Mouse (Mus musculus): Measurements from ENCODE around the gene Srcin1. TPM values are rescaled to one million over a fixed set of nuclear protein-coding genes. Genes with fewer than 3 reads are reported as not detected.

The Srcin1 gene
- polyA plus RNA-seq, 1 experiment from 2014 or later = 0.08 TPM

- Histone ChIP-seq H3K27me3 (ENCODE audit: control insufficient read depth, insufficient read depth, low read length) (no peaks in the 10 kb centered on the region), H3K4me2 (ENCODE audit: low read depth, low read length) (no peak overlapping the region), H3K4me1 (ENCODE audit: control insufficient read depth, insufficient read depth, low read length) (no peaks in the 10 kb centered on the region; the same call in 1 of the 2 replicates), H3K4me3 (ENCODE audit: low read length) (no peak overlapping the region), H3K9me3 (replicated peaks; ENCODE audit: control insufficient read depth, low read length) (no peaks in the 10 kb centered on the region), H3K9ac (ENCODE audit: low read length) (no peak overlapping the region), H3K27ac (ENCODE audit: low read length) (no peak overlapping the region), H3K36me3 (ENCODE audit: control insufficient read depth, insufficient read depth) (no peaks in the 10 kb centered on the region)
- WGBS = 17% methylated on average over 10 of the region's 10 CpGs
- ATAC-seq (replicated peaks; ENCODE audit: extremely low read depth, insufficient read depth, low FRiP score) = no peak
Observed at GRCm38 (mm10) chr11:97589216-97589615, 13.2 kb upstream of the Srcin1 start.

GRCm38 (mm10) chr11:97585932-97586331, 9.9 kb upstream of the Srcin1 start:
- no peaks in the 10 kb centered on the region; the same call in 1 of the 2 replicates for H3K4me1 ChIP-seq (ENCODE audit: control insufficient read depth, insufficient read depth, low read length)
- peak; percentile 89 for ATAC-seq (replicated peaks; ENCODE audit: extremely low read depth, insufficient read depth, low FRiP score)
- H3K4me3 ChIP-seq (ENCODE audit: low read length) = no peak overlapping the region
- no peaks in the 10 kb centered on the region for H3K36me3 ChIP-seq (ENCODE audit: control insufficient read depth, insufficient read depth)
- H3K9ac ChIP-seq (ENCODE audit: low read length) = no peak overlapping the region
- 0 out of 2 replicates have a peak overlapping the region, but pooled peaks have one; percentile 2 for H3K4me2 ChIP-seq (ENCODE audit: low read depth, low read length)
- H3K9me3 ChIP-seq (replicated peaks; ENCODE audit: control insufficient read depth, low read length) = no peaks in the 10 kb centered on the region
- peak overlapping the region; percentile 6; the same call in 1 of the 2 replicates for H3K27ac ChIP-seq (ENCODE audit: low read length)
- H3K27me3 ChIP-seq (ENCODE audit: control insufficient read depth, insufficient read depth, low read length) = no peaks in the 10 kb centered on the region
- WGBS = 26% methylated on average over 10 of the region's 10 CpGs

- Histone ChIP-seq H3K4me3 (ENCODE audit: low read length) (no peak overlapping the region), H3K27ac (ENCODE audit: low read length) (no peak overlapping the region), H3K4me1 (ENCODE audit: control insufficient read depth, insufficient read depth, low read length) (no peaks in the 10 kb centered on the region; the same call in 1 of the 2 replicates), H3K36me3 (ENCODE audit: control insufficient read depth, insufficient read depth) (no peaks in the 10 kb centered on the region), H3K4me2 (ENCODE audit: low read depth, low read length) (no peak overlapping the region), H3K27me3 (ENCODE audit: control insufficient read depth, insufficient read depth, low read length) (no peaks in the 10 kb centered on the region), H3K9me3 (replicated peaks; ENCODE audit: control insufficient read depth, low read length) (no peaks in the 10 kb centered on the region), H3K9ac (ENCODE audit: low read length) (no peak overlapping the region)
- ATAC-seq (replicated peaks; ENCODE audit: extremely low read depth, insufficient read depth, low FRiP score) = no peak
- WGBS = 69% methylated on average over 7 of the region's 7 CpGs
Observed at GRCm38 (mm10) chr11:97584476-97584875, 8.5 kb upstream of the Srcin1 start.

GRCm38 (mm10) chr11:97579088-97579857, 3.3 kb upstream of the Srcin1 start:
- H3K9ac ChIP-seq (ENCODE audit: low read length) = no peak overlapping the region
- H3K27ac ChIP-seq (ENCODE audit: low read length) = no peak overlapping the region
- no peaks in the 10 kb centered on the region for H3K36me3 ChIP-seq (ENCODE audit: control insufficient read depth, insufficient read depth)
- peaks cover 40% of the 10 kb centered on the region for H3K27me3 ChIP-seq (ENCODE audit: control insufficient read depth, insufficient read depth, low read length)
- WGBS = 23% methylated on average over 10 of the region's 10 CpGs
- H3K4me1 ChIP-seq (ENCODE audit: control insufficient read depth, insufficient read depth, low read length) = peaks cover 8% of the 10 kb centered on the region
- H3K9me3 ChIP-seq (replicated peaks; ENCODE audit: control insufficient read depth, low read length) = no peaks in the 10 kb centered on the region
- H3K4me3 ChIP-seq (ENCODE audit: low read length) = no peak overlapping the region
- ATAC-seq (replicated peaks; ENCODE audit: extremely low read depth, insufficient read depth, low FRiP score) = no peak
- no peak overlapping the region for H3K4me2 ChIP-seq (ENCODE audit: low read depth, low read length)

- H3K4me3 ChIP-seq (ENCODE audit: low read length) = no peak overlapping the region
- ATAC-seq (replicated peaks; ENCODE audit: extremely low read depth, insufficient read depth, low FRiP score) = no peak
- no peaks in the 10 kb centered on the region for H3K9me3 ChIP-seq (replicated peaks; ENCODE audit: control insufficient read depth, low read length)
- peaks cover 50% of the 10 kb centered on the region for H3K27me3 ChIP-seq (ENCODE audit: control insufficient read depth, insufficient read depth, low read length)
- H3K4me1 ChIP-seq (ENCODE audit: control insufficient read depth, insufficient read depth, low read length) = peaks cover 9% of the 10 kb centered on the region
- 29% methylated on average over 2 of the region's 2 CpGs for WGBS
- H3K4me2 ChIP-seq (ENCODE audit: low read depth, low read length) = no peak overlapping the region
- no peaks in the 10 kb centered on the region for H3K36me3 ChIP-seq (ENCODE audit: control insufficient read depth, insufficient read depth)
- no peak overlapping the region for H3K9ac ChIP-seq (ENCODE audit: low read length)
- no peak overlapping the region for H3K27ac ChIP-seq (ENCODE audit: low read length)
Observed at GRCm38 (mm10) chr11:97578286-97578685, 2.3 kb upstream of the Srcin1 start.

GRCm38 (mm10) chr11:97575638-97576037, 348 bp downstream of the Srcin1 start:
- H3K4me3 ChIP-seq (ENCODE audit: low read length) = peak overlapping the region; percentile 59
- ATAC-seq (replicated peaks; ENCODE audit: extremely low read depth, insufficient read depth, low FRiP score) = peak; percentile 52; the same call in 1 of the 2 replicates
- H3K4me1 ChIP-seq (ENCODE audit: control insufficient read depth, insufficient read depth, low read length) = peaks cover 13% of the 10 kb centered on the region
- H3K27ac ChIP-seq (ENCODE audit: low read length) = no peak overlapping the region
- peak overlapping the region; percentile 99 for H3K4me2 ChIP-seq (ENCODE audit: low read depth, low read length)
- H3K27me3 ChIP-seq (ENCODE audit: control insufficient read depth, insufficient read depth, low read length) = peaks cover 74% of the 10 kb centered on the region
- no peaks in the 10 kb centered on the region for H3K36me3 ChIP-seq (ENCODE audit: control insufficient read depth, insufficient read depth)
- 2% methylated on average over 15 of the region's 18 CpGs for WGBS
- H3K9ac ChIP-seq (ENCODE audit: low read length) = peak overlapping the region; percentile 67
- no peaks in the 10 kb centered on the region for H3K9me3 ChIP-seq (replicated peaks; ENCODE audit: control insufficient read depth, low read length)

- Histone ChIP-seq H3K36me3 (ENCODE audit: control insufficient read depth, insufficient read depth) (no peaks in the 10 kb centered on the region), H3K9ac (ENCODE audit: low read length) (peak overlapping the region; percentile 67), H3K4me2 (ENCODE audit: low read depth, low read length) (peak overlapping the region; percentile 99), H3K27ac (ENCODE audit: low read length) (no peak overlapping the region), H3K9me3 (replicated peaks; ENCODE audit: control insufficient read depth, low read length) (no peaks in the 10 kb centered on the region), H3K4me1 (ENCODE audit: control insufficient read depth, insufficient read depth, low read length) (peaks cover 13% of the 10 kb centered on the region), H3K27me3 (ENCODE audit: control insufficient read depth, insufficient read depth, low read length) (peaks cover 78% of the 10 kb centered on the region), H3K4me3 (ENCODE audit: low read length) (peak overlapping the region; percentile 59)
- under 1% methylated on average over 55 of the region's 62 CpGs for WGBS
- peak; percentile 39; the same call in 1 of the 2 replicates for ATAC-seq (replicated peaks; ENCODE audit: extremely low read depth, insufficient read depth, low FRiP score)
Observed at GRCm38 (mm10) chr11:97575075-97575474, 911 bp downstream of the Srcin1 start.

- peaks cover 83% of the 10 kb centered on the region for H3K27me3 ChIP-seq (ENCODE audit: control insufficient read depth, insufficient read depth, low read length)
Observed at GRCm38 (mm10) chr11:97574551-97575051, 1.4 kb downstream of the Srcin1 start.

GRCm38 (mm10) chr11:97573891-97574550, 2.0 kb downstream of the Srcin1 start:
- Histone ChIP-seq H3K9me3 (replicated peaks; ENCODE audit: control insufficient read depth, low read length) (no peaks in the 10 kb centered on the region), H3K4me2 (ENCODE audit: low read depth, low read length) (peak overlapping the region; percentile 99), H3K9ac (ENCODE audit: low read length) (no peak overlapping the region), H3K4me1 (ENCODE audit: control insufficient read depth, insufficient read depth, low read length) (peaks cover 16% of the 10 kb centered on the region), H3K36me3 (ENCODE audit: control insufficient read depth, insufficient read depth) (no peaks in the 10 kb centered on the region), H3K27ac (ENCODE audit: low read length) (no peak overlapping the region), H3K27me3 (ENCODE audit: control insufficient read depth, insufficient read depth, low read length) (peaks cover 88% of the 10 kb centered on the region), H3K4me3 (ENCODE audit: low read length) (peak overlapping the region; percentile 59)
- ATAC-seq (replicated peaks; ENCODE audit: extremely low read depth, insufficient read depth, low FRiP score) = no peak
- WGBS = 2% methylated on average over 27 of the region's 28 CpGs

More at GRCm38 (mm10) chr11:97574551-97575051, 1.4 kb downstream of the Srcin1 start:
- Histone ChIP-seq H3K4me2 (ENCODE audit: low read depth, low read length) (peak overlapping the region; percentile 99), H3K9ac (ENCODE audit: low read length) (peak overlapping the region; percentile 67), H3K4me3 (ENCODE audit: low read length) (peak overlapping the region; percentile 59), H3K9me3 (replicated peaks; ENCODE audit: control insufficient read depth, low read length) (no peaks in the 10 kb centered on the region), H3K4me1 (ENCODE audit: control insufficient read depth, insufficient read depth, low read length) (peaks cover 13% of the 10 kb centered on the region), H3K36me3 (ENCODE audit: control insufficient read depth, insufficient read depth) (no peaks in the 10 kb centered on the region), H3K27ac (ENCODE audit: low read length) (no peak overlapping the region)
- no peak for ATAC-seq (replicated peaks; ENCODE audit: extremely low read depth, insufficient read depth, low FRiP score)
- WGBS = under 1% methylated on average over 42 of the region's 43 CpGs
